Mouse (Mus musculus): ENCODE results near the gene Ica1. TPM values are rescaled to one million over a fixed set of nuclear protein-coding genes. Genes with fewer than 3 reads are reported as not detected.

The Ica1 gene
- polyA plus RNA-seq, 1 experiment = 0.69 TPM

- no peak for TF ChIP-seq CTCF (IDR thresholded peaks at IDR 0.05; ENCODE audit: borderline replicate concordance, control insufficient read depth, extremely low read depth, insufficient read depth, low read length, poor library complexity)
- no peak for TF ChIP-seq POLR2A (IDR thresholded peaks at IDR 0.05; ENCODE audit: control insufficient read depth, extremely low read depth, insufficient read depth, low read length, poor library complexity)
- DNase-seq = no peak
- Histone ChIP-seq H3K4me1 (replicated peaks; ENCODE audit: control insufficient read depth, insufficient read depth, low read length) (no peaks in the 10 kb centered on the region), H3K36me3 (ENCODE audit: control insufficient read depth, insufficient read depth, low read length) (no peaks in the 10 kb centered on the region), H3K4me3 (ENCODE audit: control insufficient read depth, insufficient read depth, low read length) (no peak overlapping the region), H3K27ac (ENCODE audit: control insufficient read depth, insufficient read depth, low read length) (no peak overlapping the region), H3K27me3 (ENCODE audit: control insufficient read depth, insufficient read depth, low read length) (no peaks in the 10 kb centered on the region)
- WGBS = 76% methylated on average over 14 of the region's 14 CpGs
Observed at GRCm38 (mm10) chr6:8686678-8687580, 91.4 kb downstream of the Ica1 start.

- no peaks in the 10 kb centered on the region for H3K36me3 ChIP-seq (ENCODE audit: control insufficient read depth, insufficient read depth, low read length)
- H3K4me1 ChIP-seq (replicated peaks; ENCODE audit: control insufficient read depth, insufficient read depth, low read length) = no peaks in the 10 kb centered on the region
- TF ChIP-seq POLR2A (IDR thresholded peaks at IDR 0.05; ENCODE audit: control insufficient read depth, extremely low read depth, insufficient read depth, low read length, poor library complexity) (no peak), CTCF (IDR thresholded peaks at IDR 0.05; ENCODE audit: borderline replicate concordance, control insufficient read depth, extremely low read depth, insufficient read depth, low read length, poor library complexity) (no peak)
- H3K4me3 ChIP-seq (ENCODE audit: control insufficient read depth, insufficient read depth, low read length) = no peak overlapping the region
- no peaks in the 10 kb centered on the region for H3K27me3 ChIP-seq (ENCODE audit: control insufficient read depth, insufficient read depth, low read length)
- DNase-seq = no peak
- no peak overlapping the region for H3K27ac ChIP-seq (ENCODE audit: control insufficient read depth, insufficient read depth, low read length)
- WGBS = 94% methylated on average over 10 of the region's 10 CpGs
Observed at GRCm38 (mm10) chr6:8683379-8683778, 94.9 kb downstream of the Ica1 start.

DNA sequence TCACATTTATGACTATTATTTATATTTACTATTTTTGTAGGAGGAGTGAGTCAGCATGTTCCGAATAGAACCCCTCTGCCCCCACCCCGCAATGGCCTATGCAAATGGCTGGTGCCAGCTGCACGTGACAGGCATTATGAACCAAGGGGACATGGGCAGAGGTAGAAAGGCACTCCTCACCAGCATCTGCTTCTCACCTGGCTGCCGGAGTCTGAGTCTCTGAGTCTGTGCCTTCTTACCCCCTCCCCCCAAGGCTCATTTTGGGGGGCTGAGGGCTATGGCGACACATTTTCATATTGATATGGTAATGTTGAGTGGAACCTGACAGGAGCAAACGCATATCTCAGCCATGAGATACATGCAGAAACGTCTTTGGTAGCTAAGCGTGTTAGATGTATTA is 97.4 kb downstream of the Ica1 start:
- no peak overlapping the region for H3K27ac ChIP-seq (ENCODE audit: control insufficient read depth, insufficient read depth, low read length)
- 98% methylated on average over 8 of the region's 8 CpGs for WGBS
- no peak for DNase-seq

DNA sequence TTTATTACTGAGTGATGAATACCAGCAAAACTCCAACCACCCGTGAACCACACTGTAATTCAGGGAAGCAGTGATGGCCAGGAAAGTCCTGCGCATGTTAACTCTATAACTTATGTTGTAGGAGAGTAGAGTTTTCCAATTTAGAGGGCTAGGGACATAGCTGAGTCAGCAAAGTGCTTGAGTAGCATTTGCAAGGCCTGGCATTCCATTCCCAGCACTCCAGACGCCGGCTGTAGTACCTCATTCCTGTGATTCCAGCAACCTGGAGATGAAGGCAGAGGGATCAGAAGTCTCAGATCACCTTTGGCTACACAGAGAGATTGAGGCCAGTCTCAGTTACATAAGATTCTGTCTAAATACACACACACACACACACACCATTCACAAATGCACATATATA is 105.3 kb downstream of the Ica1 start:
- Histone ChIP-seq H3K4me3 (ENCODE audit: control insufficient read depth, insufficient read depth, low read length) (no peak overlapping the region), H3K36me3 (ENCODE audit: control insufficient read depth, insufficient read depth, low read length) (no peaks in the 10 kb centered on the region), H3K4me1 (replicated peaks; ENCODE audit: control insufficient read depth, insufficient read depth, low read length) (no peaks in the 10 kb centered on the region), H3K27ac (ENCODE audit: control insufficient read depth, insufficient read depth, low read length) (no peak overlapping the region), H3K27me3 (ENCODE audit: control insufficient read depth, insufficient read depth, low read length) (no peaks in the 10 kb centered on the region)
- TF ChIP-seq CTCF (IDR thresholded peaks at IDR 0.05; ENCODE audit: borderline replicate concordance, control insufficient read depth, extremely low read depth, insufficient read depth, low read length, poor library complexity) (no peak), POLR2A (IDR thresholded peaks at IDR 0.05; ENCODE audit: control insufficient read depth, extremely low read depth, insufficient read depth, low read length, poor library complexity) (no peak)
- DNase-seq = no peak
- WGBS = 92% methylated on average over 4 of the region's 4 CpGs

More for the DNA sequence above, 97.4 kb downstream of the Ica1 start:
- no peak overlapping the region for H3K4me3 ChIP-seq (ENCODE audit: control insufficient read depth, insufficient read depth, low read length)
- no peaks in the 10 kb centered on the region for H3K36me3 ChIP-seq (ENCODE audit: control insufficient read depth, insufficient read depth, low read length)
- H3K27me3 ChIP-seq (ENCODE audit: control insufficient read depth, insufficient read depth, low read length) = no peaks in the 10 kb centered on the region
- TF ChIP-seq CTCF (IDR thresholded peaks at IDR 0.05; ENCODE audit: borderline replicate concordance, control insufficient read depth, extremely low read depth, insufficient read depth, low read length, poor library complexity) (no peak), POLR2A (IDR thresholded peaks at IDR 0.05; ENCODE audit: control insufficient read depth, extremely low read depth, insufficient read depth, low read length, poor library complexity) (no peak)
- H3K4me1 ChIP-seq (replicated peaks; ENCODE audit: control insufficient read depth, insufficient read depth, low read length) = no peaks in the 10 kb centered on the region

DNA sequence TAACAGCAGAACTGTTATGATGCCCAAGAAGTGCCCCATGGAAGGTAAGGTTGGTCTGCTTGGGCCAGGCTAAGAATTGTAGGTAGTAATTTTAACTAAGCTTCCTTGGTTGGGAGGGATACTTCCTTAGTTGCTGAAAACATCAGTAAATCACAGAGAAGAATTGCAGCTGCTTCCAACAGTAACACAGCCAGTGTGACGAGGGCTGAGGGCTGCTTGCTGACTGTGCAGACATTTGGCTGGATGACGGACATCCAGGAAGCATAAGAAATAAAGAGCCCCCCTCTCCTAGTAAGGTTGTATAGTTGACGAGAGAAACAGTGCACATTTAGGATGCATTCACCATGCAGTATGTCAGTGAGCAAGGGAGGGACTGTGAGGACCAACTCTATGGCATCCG is 108.9 kb downstream of the Ica1 start:
- WGBS = 94% methylated on average over 4 of the region's 4 CpGs

DNA sequence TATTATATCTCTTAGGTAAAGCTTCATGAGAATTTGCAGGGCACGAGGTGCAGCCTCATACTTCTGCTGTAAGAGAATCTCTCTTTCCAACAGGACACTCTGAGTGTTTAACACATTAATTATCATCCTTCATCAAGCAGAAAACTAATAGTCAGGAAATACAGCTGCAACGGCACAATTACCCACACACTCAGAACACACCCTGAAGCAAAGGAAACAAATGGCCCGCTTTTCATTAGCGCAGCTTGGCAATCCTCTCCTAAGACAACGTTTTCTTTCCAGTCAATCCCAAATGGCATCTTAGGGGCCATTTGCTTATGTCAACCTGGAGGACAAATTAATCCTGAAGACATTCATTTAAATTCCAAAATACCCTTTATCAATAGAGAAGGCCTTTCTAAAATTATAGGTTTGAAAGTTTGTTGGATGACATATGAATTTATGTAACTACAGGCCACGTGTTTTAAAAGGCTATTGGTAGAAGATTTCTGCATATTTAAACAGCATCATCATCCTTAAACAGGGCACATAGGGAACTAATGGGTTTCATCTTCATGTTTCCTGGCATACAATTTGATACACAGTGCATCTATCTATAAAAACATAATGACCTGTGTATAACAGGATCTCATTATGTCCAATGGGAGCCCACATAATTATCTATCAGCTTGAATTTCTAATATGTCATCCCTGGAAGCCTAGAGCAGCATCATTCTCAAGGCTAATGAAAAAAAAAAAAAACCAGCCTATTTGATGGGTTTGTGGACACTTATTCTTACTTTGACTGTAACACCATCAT is 110.1 kb downstream of the Ica1 start:
- no peak for TF ChIP-seq CTCF (IDR thresholded peaks at IDR 0.05; ENCODE audit: borderline replicate concordance, control insufficient read depth, extremely low read depth, insufficient read depth, low read length, poor library complexity)
- TF ChIP-seq POLR2A (IDR thresholded peaks at IDR 0.05; ENCODE audit: control insufficient read depth, extremely low read depth, insufficient read depth, low read length, poor library complexity) = no peak
- H3K27me3 ChIP-seq (ENCODE audit: control insufficient read depth, insufficient read depth, low read length) = no peaks in the 10 kb centered on the region
- H3K4me3 ChIP-seq (ENCODE audit: control insufficient read depth, insufficient read depth, low read length) = no peak overlapping the region
- no peak for DNase-seq
- 93% methylated on average over 6 of the region's 6 CpGs for WGBS
- H3K36me3 ChIP-seq (ENCODE audit: control insufficient read depth, insufficient read depth, low read length) = no peaks in the 10 kb centered on the region
- H3K27ac ChIP-seq (ENCODE audit: control insufficient read depth, insufficient read depth, low read length) = no peak overlapping the region
- H3K4me1 ChIP-seq (replicated peaks; ENCODE audit: control insufficient read depth, insufficient read depth, low read length) = no peaks in the 10 kb centered on the region

More for the DNA sequence above, 108.9 kb downstream of the Ica1 start:
- Histone ChIP-seq H3K36me3 (ENCODE audit: control insufficient read depth, insufficient read depth, low read length) (no peaks in the 10 kb centered on the region), H3K4me3 (ENCODE audit: control insufficient read depth, insufficient read depth, low read length) (no peak overlapping the region), H3K27ac (ENCODE audit: control insufficient read depth, insufficient read depth, low read length) (no peak overlapping the region), H3K27me3 (ENCODE audit: control insufficient read depth, insufficient read depth, low read length) (no peaks in the 10 kb centered on the region), H3K4me1 (replicated peaks; ENCODE audit: control insufficient read depth, insufficient read depth, low read length) (no peaks in the 10 kb centered on the region)
- no peak for DNase-seq
- TF ChIP-seq CTCF (IDR thresholded peaks at IDR 0.05; ENCODE audit: borderline replicate concordance, control insufficient read depth, extremely low read depth, insufficient read depth, low read length, poor library complexity) (no peak), POLR2A (IDR thresholded peaks at IDR 0.05; ENCODE audit: control insufficient read depth, extremely low read depth, insufficient read depth, low read length, poor library complexity) (no peak)

All from thymus, adult 2 months (tissue).